Mouse (Mus musculus): ENCODE data around the gene 9130019O22Rik. TPM values are rescaled to one million over a fixed set of nuclear protein-coding genes. Genes with fewer than 3 reads are reported as not detected.
A peak's percentile ranks its signal among the peaks of the same experiment; 100 is the strongest.
"Not testable (repeated sequence)": the region's sequence is repeated elsewhere in the genome, so short reads cannot be mapped to it uniquely, and the experiment has no call there.

The 9130019O22Rik gene
- polyA plus RNA-seq, 1 experiment from 2014 or later, result 2.4 TPM

- Histone ChIP-seq H3K4me2 (peak overlapping the region; percentile 70), H3K4me3 (ENCODE audit: low read depth, low read length) (peak overlapping the region; percentile 90), H3K9ac (ENCODE audit: low read depth, low read length) (peak overlapping the region; percentile 86), H3K9me3 (ENCODE audit: control insufficient read depth, low read length) (no peaks in the 10 kb centered on the region), H3K27ac (ENCODE audit: low read depth, low read length) (no peak overlapping the region; the same call in 1 of the 2 replicates), H3K36me3 (ENCODE audit: control insufficient read depth, insufficient read depth, low read length) (peaks cover 6% of the 10 kb centered on the region), H3K27me3 (replicated peaks; ENCODE audit: control insufficient read depth, insufficient read depth, low read length) (no peaks in the 10 kb centered on the region), H3K4me1 (replicated peaks; ENCODE audit: control insufficient read depth, insufficient read depth, low read length) (peaks cover 23% of the 10 kb centered on the region)
- DNase-seq (ENCODE audit: low spot score), result no peak
- no peak for ATAC-seq (replicated peaks; ENCODE audit: low FRiP score)
- 17% methylated on average over 8 of the region's 8 CpGs for WGBS
Observed at GRCm38 (mm10) chr7:127346676-127347075, 40.3 kb downstream of the 9130019O22Rik start.

- Histone ChIP-seq H3K9me3 (ENCODE audit: control insufficient read depth, low read length) (no peaks in the 10 kb centered on the region), H3K36me3 (ENCODE audit: control insufficient read depth, insufficient read depth, low read length) (peaks cover 6% of the 10 kb centered on the region), H3K9ac (ENCODE audit: low read depth, low read length) (peak within 1 kb of the TSS; percentile 86), H3K4me3 (ENCODE audit: low read depth, low read length) (peak within 1 kb of the TSS; percentile 90), H3K27ac (ENCODE audit: low read depth, low read length) (peak within 1 kb of the TSS; percentile 81), H3K4me2 (peak within 1 kb of the TSS; percentile 70), H3K4me1 (replicated peaks; ENCODE audit: control insufficient read depth, insufficient read depth, low read length) (peaks cover 23% of the 10 kb centered on the region), H3K27me3 (replicated peaks; ENCODE audit: control insufficient read depth, insufficient read depth, low read length) (no peaks in the 10 kb centered on the region)
- ATAC-seq (replicated peaks; ENCODE audit: low FRiP score) (peak; percentile 88), DNase-seq (ENCODE audit: low spot score) (peak; percentile 94)
- under 1% methylated on average over 75 of the region's 76 CpGs for WGBS
Observed at GRCm38 (mm10) chr7:127345512-127346325, 41.2 kb downstream of the 9130019O22Rik start, which contains the start of gene Zfp768. Gene Zfp768, minus strand, starts transcription at chr7:127345589.

- H3K36me3 ChIP-seq (ENCODE audit: control insufficient read depth, insufficient read depth, low read length), result peaks cover 6% of the 10 kb centered on the region
- H3K9ac ChIP-seq (ENCODE audit: low read depth, low read length), result peak overlapping the region; percentile 86
- no peaks in the 10 kb centered on the region for H3K9me3 ChIP-seq (ENCODE audit: control insufficient read depth, low read length)
- ATAC-seq (replicated peaks; ENCODE audit: low FRiP score) (peak; percentile 44), DNase-seq (ENCODE audit: low spot score) (no peak)
- H3K4me2 ChIP-seq, result peak overlapping the region; percentile 70
- under 1% methylated on average over 40 of the region's 42 CpGs for WGBS
- peaks cover 23% of the 10 kb centered on the region for H3K4me1 ChIP-seq (replicated peaks; ENCODE audit: control insufficient read depth, insufficient read depth, low read length)
- peak overlapping the region; percentile 90 for H3K4me3 ChIP-seq (ENCODE audit: low read depth, low read length)
- no peaks in the 10 kb centered on the region for H3K27me3 ChIP-seq (replicated peaks; ENCODE audit: control insufficient read depth, insufficient read depth, low read length)
- peak overlapping the region; percentile 81 for H3K27ac ChIP-seq (ENCODE audit: low read depth, low read length)
Observed at GRCm38 (mm10) chr7:127345092-127345491, 41.9 kb downstream of the 9130019O22Rik start.

- Histone ChIP-seq H3K4me3 (ENCODE audit: low read depth, low read length) (peak overlapping the region; percentile 90), H3K9me3 (ENCODE audit: control insufficient read depth, low read length) (no peaks in the 10 kb centered on the region), H3K27me3 (replicated peaks; ENCODE audit: control insufficient read depth, insufficient read depth, low read length) (no peaks in the 10 kb centered on the region), H3K4me2 (peak overlapping the region; percentile 70), H3K36me3 (ENCODE audit: control insufficient read depth, insufficient read depth, low read length) (peaks cover 6% of the 10 kb centered on the region), H3K27ac (ENCODE audit: low read depth, low read length) (no peak overlapping the region), H3K4me1 (replicated peaks; ENCODE audit: control insufficient read depth, insufficient read depth, low read length) (peaks cover 23% of the 10 kb centered on the region), H3K9ac (ENCODE audit: low read depth, low read length) (peak overlapping the region; percentile 86)
- 90% methylated on average over 8 of the region's 8 CpGs for WGBS
- DNase-seq (ENCODE audit: low spot score) (no peak), ATAC-seq (replicated peaks; ENCODE audit: low FRiP score) (no peak)
Observed at GRCm38 (mm10) chr7:127344371-127344770, 42.6 kb downstream of the 9130019O22Rik start.

GRCm38 (mm10) chr7:127343351-127344019 lies 43.5 kb downstream of the 9130019O22Rik start:
- 90% methylated on average over 38 of the region's 38 CpGs for WGBS
- no peak overlapping the region for H3K9ac ChIP-seq (ENCODE audit: low read depth, low read length)
- peaks cover 23% of the 10 kb centered on the region for H3K4me1 ChIP-seq (replicated peaks; ENCODE audit: control insufficient read depth, insufficient read depth, low read length)
- peak overlapping the region; percentile 10; the same call in 1 of the 2 replicates for H3K4me3 ChIP-seq (ENCODE audit: low read depth, low read length)
- no peak overlapping the region for H3K4me2 ChIP-seq
- no peaks in the 10 kb centered on the region for H3K9me3 ChIP-seq (ENCODE audit: control insufficient read depth, low read length)
- H3K27ac ChIP-seq (ENCODE audit: low read depth, low read length), result 0 out of 2 replicates have a peak overlapping the region, but pooled peaks have one; percentile 19
- ATAC-seq (replicated peaks; ENCODE audit: low FRiP score) (no peak), DNase-seq (ENCODE audit: low spot score) (no peak)
- H3K27me3 ChIP-seq (replicated peaks; ENCODE audit: control insufficient read depth, insufficient read depth, low read length), result no peaks in the 10 kb centered on the region
- H3K36me3 ChIP-seq (ENCODE audit: control insufficient read depth, insufficient read depth, low read length), result peaks cover 6% of the 10 kb centered on the region

- no peak for DNase-seq (ENCODE audit: low spot score)
- peaks cover 6% of the 10 kb centered on the region for H3K36me3 ChIP-seq (ENCODE audit: control insufficient read depth, insufficient read depth, low read length)
- WGBS, result 91% methylated on average over 7 of the region's 7 CpGs
- H3K27ac ChIP-seq (ENCODE audit: low read depth, low read length), result 0 out of 2 replicates have a peak overlapping the region, but pooled peaks have one; percentile 19
- no peak for ATAC-seq (replicated peaks; ENCODE audit: low FRiP score)
- no peaks in the 10 kb centered on the region for H3K9me3 ChIP-seq (ENCODE audit: control insufficient read depth, low read length)
- H3K4me1 ChIP-seq (replicated peaks; ENCODE audit: control insufficient read depth, insufficient read depth, low read length), result peaks cover 23% of the 10 kb centered on the region
- H3K4me3 ChIP-seq (ENCODE audit: low read depth, low read length), result no peak overlapping the region
- H3K9ac ChIP-seq (ENCODE audit: low read depth, low read length), result no peak overlapping the region
- no peaks in the 10 kb centered on the region for H3K27me3 ChIP-seq (replicated peaks; ENCODE audit: control insufficient read depth, insufficient read depth, low read length)
- H3K4me2 ChIP-seq, result no peak overlapping the region
Observed at GRCm38 (mm10) chr7:127342888-127343287, 44.1 kb downstream of the 9130019O22Rik start.

GRCm38 (mm10) chr7:127342332-127342731 lies 44.6 kb downstream of the 9130019O22Rik start:
- 58% methylated on average over 4 of the region's 4 CpGs for WGBS
- DNase-seq (ENCODE audit: low spot score), result no peak

GRCm38 (mm10) chr7:127341861-127342260 lies 45.1 kb downstream of the 9130019O22Rik start:
- not testable (repeated sequence) for DNase-seq (ENCODE audit: low spot score); H3K9ac ChIP-seq (ENCODE audit: low read depth, low read length); H3K36me3 ChIP-seq (ENCODE audit: control insufficient read depth, insufficient read depth, low read length); H3K27me3 ChIP-seq (replicated peaks; ENCODE audit: control insufficient read depth, insufficient read depth, low read length); H3K27ac ChIP-seq (ENCODE audit: low read depth, low read length); ATAC-seq (replicated peaks; ENCODE audit: low FRiP score); H3K4me3 ChIP-seq (ENCODE audit: low read depth, low read length); H3K9me3 ChIP-seq (ENCODE audit: control insufficient read depth, low read length); H3K4me2 ChIP-seq
- H3K4me1 ChIP-seq (replicated peaks; ENCODE audit: control insufficient read depth, insufficient read depth, low read length), result peaks cover 21% of the 10 kb centered on the region
- WGBS, result 82% methylated on average over 6 of the region's 6 CpGs

More at GRCm38 (mm10) chr7:127342332-127342731, 44.6 kb downstream of the 9130019O22Rik start:
- peaks cover 6% of the 10 kb centered on the region for H3K36me3 ChIP-seq (ENCODE audit: control insufficient read depth, insufficient read depth, low read length)
- H3K4me3 ChIP-seq (ENCODE audit: low read depth, low read length), result no peak overlapping the region
- no peak overlapping the region for H3K4me2 ChIP-seq
- no peak overlapping the region for H3K9ac ChIP-seq (ENCODE audit: low read depth, low read length)
- H3K4me1 ChIP-seq (replicated peaks; ENCODE audit: control insufficient read depth, insufficient read depth, low read length), result peaks cover 23% of the 10 kb centered on the region
- H3K9me3 ChIP-seq (ENCODE audit: control insufficient read depth, low read length), result no peaks in the 10 kb centered on the region
- no peaks in the 10 kb centered on the region for H3K27me3 ChIP-seq (replicated peaks; ENCODE audit: control insufficient read depth, insufficient read depth, low read length)
- H3K27ac ChIP-seq (ENCODE audit: low read depth, low read length), result no peak overlapping the region
- ATAC-seq (replicated peaks; ENCODE audit: low FRiP score), result no peak
